Mouse (Mus musculus) forebrain, embryonic 14.5 days (tissue): ENCODE measurements around the gene Anapc16. TPM values are rescaled to one million over a fixed set of nuclear protein-coding genes. Genes with fewer than 3 reads are reported as not detected.

ENCODE experiments used
- ATAC-seq: fragments of 200-750 bp; cut with Nextera tagmentation; 2 replicates; pipeline ENCODE4 v1.8.0; 2017; ENCODE audit warnings: mild to moderate bottlenecking, moderate library complexity
- DNase-seq: peaks from one replicate; pipeline ENCODE4 v3.0.0-alpha.2; 2015; ENCODE audit warnings: low spot score
- H3K27ac ChIP-seq: fragments of 300-500 bp; sonication (generic); 2 replicates; pipeline ENCODE4 v1.5.1; 2014; ENCODE audit warnings: low read depth, mild to moderate bottlenecking, control low read depth, low read length, moderate library complexity
- H3K27me3 ChIP-seq: fragments of 300-500 bp; sonication (generic); replicated peaks from 2 replicates; pipeline ENCODE4 v1.6.1; 2014; ENCODE audit warnings: low read length, control low read depth, mixed read lengths; ENCODE audit not compliant: control insufficient read depth, insufficient read depth
- H3K36me3 ChIP-seq: fragments of 300-500 bp; sonication (generic); 2 replicates; pipeline ENCODE4 v1.6.1; 2014; ENCODE audit warnings: low read length, control low read depth; ENCODE audit not compliant: control insufficient read depth, insufficient read depth
- H3K4me1 ChIP-seq: fragments of 300-500 bp; sonication (generic); 2 replicates; pipeline ENCODE4 v1.6.1; 2014; ENCODE audit warnings: antibody characterized with exemption, low read length, control low read depth; ENCODE audit not compliant: control insufficient read depth, insufficient read depth
- H3K4me2 ChIP-seq: fragments of 300-500 bp; sonication (generic); 2 replicates; pipeline ENCODE4 v1.6.1; 2014; ENCODE audit warnings: mild to moderate bottlenecking, control low read depth, low read length
- H3K4me3 ChIP-seq: fragments of 300-500 bp; sonication (generic); 2 replicates; pipeline ENCODE4 v1.5.1; 2014; ENCODE audit warnings: low read depth, low read length, control low read depth
- H3K9ac ChIP-seq: fragments of 300-500 bp; sonication (generic); 2 replicates; pipeline ENCODE4 v1.6.1; 2014; ENCODE audit warnings: mild to moderate bottlenecking, low read length, control low read depth, moderate library complexity
- H3K9me3 ChIP-seq: fragments of 300-500 bp; sonication (generic); replicated peaks from 2 replicates; pipeline ENCODE4 v1.6.1; 2016; ENCODE audit warnings: low read length, control low read depth, mixed read lengths; ENCODE audit not compliant: control insufficient read depth
- WGBS: fragments of 180-500 bp; shearing (Covaris S2); extraction: QIAGEN DNeasy Blood & Tissue Kit; methylation state at CpG from one replicate; pipeline ENCODE4 v1.1.7; 2014; 5-methylcytosine and 5-hydroxymethylcytosine counted together
- polyA plus RNA-seq: library from polyadenylated mRNA; unstranded; fragments of >200 nt; fragmentation: Nextera tagmentation; extraction: Ambion mirVana; gene quantifications from 2 replicates; pipeline ENCODE4 v1.2.1, GENCODE M21; 2014

Anapc16 gene
- polyA plus RNA-seq, 1 experiment from 2014 or later = 99.7 TPM

DNA sequence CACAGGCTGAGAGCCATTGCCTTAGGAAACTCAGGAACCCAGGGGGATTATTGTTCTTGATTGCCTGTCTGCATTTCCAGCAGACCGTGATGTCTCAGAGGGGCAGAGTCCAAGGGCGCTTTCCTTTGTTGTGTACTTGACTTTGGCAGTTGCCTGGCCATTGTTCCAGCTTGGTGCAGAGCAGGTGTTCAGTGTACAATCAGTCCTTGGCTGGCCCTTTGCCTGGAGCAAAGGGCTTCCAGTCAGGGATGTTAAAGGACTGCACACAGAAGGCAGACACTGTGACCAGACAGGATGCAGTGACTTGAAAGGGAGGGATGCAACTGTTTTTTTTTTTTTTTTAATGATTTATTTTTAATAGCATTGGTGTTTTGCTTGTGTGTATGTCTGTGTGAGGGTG is 30.4 kb downstream of the Anapc16 start:
- DNase-seq (no peak), ATAC-seq (no peak)
- Histone ChIP-seq H3K27ac (no peak overlapping the region), H3K4me3 (no peak overlapping the region), H3K4me1 (peaks cover 10% of the 10 kb centered on the region; the same call in 1 of the 2 replicates), H3K4me2 (no peak overlapping the region), H3K9ac (no peak overlapping the region), H3K9me3 (no peaks in the 10 kb centered on the region), H3K27me3 (0 out of 2 replicates have a peak, but pooled peaks cover 3% of the 10 kb centered on the region), H3K36me3 (no peaks in the 10 kb centered on the region)
- 64% methylated on average over 2 of the region's 2 CpGs for WGBS

DNA sequence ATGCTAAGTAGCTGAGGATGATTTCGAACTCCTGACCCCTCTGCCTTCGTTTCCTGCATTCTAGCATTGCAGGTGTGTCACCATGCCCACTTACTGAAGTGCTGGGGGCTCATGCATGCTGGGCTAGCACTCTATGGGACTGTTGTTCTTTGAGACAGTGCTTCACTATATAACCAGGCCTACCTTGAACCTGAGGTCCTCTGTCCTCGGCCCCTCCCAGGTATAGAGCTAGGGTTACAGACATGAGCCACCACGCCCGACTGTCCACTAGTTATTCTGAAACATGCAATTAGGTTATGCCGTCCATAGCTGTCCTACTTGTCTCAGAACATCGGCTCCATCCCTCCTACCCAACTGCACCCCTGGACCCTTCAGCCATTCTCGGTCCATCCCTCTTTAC is 31.1 kb downstream of the Anapc16 start:
- 0 out of 2 replicates have a peak, but pooled peaks cover 3% of the 10 kb centered on the region for H3K27me3 ChIP-seq
- H3K36me3 ChIP-seq = no peaks in the 10 kb centered on the region
- no peak overlapping the region for H3K4me3 ChIP-seq
- 93% methylated on average over 8 of the region's 8 CpGs for WGBS
- no peaks in the 10 kb centered on the region for H3K9me3 ChIP-seq
- ATAC-seq (no peak), DNase-seq (no peak)
- no peak overlapping the region for H3K9ac ChIP-seq
- H3K27ac ChIP-seq = no peak overlapping the region
- peaks cover 10% of the 10 kb centered on the region; the same call in 1 of the 2 replicates for H3K4me1 ChIP-seq
- no peak overlapping the region for H3K4me2 ChIP-seq

DNA sequence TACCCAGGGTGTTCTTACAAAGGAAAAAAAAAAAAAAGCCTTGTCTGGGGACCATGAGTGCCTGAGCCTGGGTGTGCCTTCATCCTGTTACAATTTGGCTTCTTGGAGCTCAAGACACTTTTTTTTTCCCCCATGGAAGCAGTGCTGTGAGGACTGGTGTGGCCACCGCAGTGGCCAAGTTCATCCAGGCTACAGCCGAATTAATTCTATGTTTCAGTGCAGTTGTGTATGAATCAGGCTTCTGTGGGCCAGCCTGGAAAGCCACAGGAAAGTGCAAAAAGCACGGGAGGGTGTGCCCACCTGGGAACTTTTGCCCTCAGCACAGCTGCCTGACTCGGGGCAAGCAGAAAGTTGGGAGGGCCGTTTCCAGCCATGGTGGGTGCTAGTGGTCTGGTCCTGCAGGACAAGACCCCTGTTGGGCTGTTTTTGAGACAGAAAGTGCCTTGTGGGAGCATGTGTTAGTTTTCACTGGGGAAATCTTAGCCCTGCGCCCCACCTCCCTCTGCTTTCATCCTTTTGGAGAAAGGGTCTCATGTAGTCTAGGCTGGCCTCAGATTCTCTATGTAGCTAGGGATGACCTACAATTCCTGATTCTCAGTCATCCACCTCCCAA is 32.4 kb downstream of the Anapc16 start:
- Histone ChIP-seq H3K9me3 (no peaks in the 10 kb centered on the region), H3K27ac (peak overlapping the region; percentile 87; the same call in 1 of the 2 replicates), H3K27me3 (0 out of 2 replicates have a peak, but pooled peaks cover 3% of the 10 kb centered on the region), H3K4me2 (peak overlapping the region; percentile 61), H3K9ac (peak overlapping the region; percentile 84), H3K4me1 (peaks cover 10% of the 10 kb centered on the region), H3K4me3 (peak overlapping the region; percentile 43), H3K36me3 (no peaks in the 10 kb centered on the region)
- ATAC-seq (no peak), DNase-seq (no peak)
- 26% methylated on average over 6 of the region's 6 CpGs for WGBS

DNA sequence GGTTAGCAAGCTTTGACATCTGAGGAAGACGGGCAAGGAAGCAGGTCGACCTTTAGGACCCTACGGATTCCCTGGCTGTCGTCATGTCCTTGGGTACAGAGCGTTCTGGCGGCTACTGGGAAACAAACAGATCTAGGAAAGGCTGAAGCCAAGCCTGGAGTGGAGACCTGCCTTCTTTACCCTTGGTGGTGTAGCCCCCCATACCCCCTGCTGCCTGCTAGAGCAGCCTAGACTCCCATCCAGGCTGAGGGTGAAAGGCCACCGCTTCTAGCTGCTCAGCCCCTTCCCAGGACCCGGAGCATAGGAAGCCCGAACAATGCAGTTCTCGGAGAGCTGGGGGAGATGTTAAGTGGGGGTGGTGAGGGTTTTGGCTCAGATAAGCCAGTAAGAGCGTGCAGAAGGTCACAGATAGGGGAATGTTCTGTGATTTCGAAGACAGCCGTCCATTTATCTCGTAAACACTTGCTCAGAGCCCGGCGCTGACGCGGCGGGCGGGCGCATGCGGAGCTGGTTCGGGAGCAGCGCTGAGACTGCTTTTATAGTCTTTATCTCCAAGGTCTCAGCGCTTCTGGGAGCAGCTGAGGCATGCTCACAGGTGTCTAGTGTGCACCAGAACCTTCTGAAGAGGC is 33.0 kb downstream of the Anapc16 start:
- H3K9me3 ChIP-seq = no peaks in the 10 kb centered on the region
- peak overlapping the region; percentile 61 for H3K4me2 ChIP-seq
- peak; percentile 78 for DNase-seq
- H3K27me3 ChIP-seq = 0 out of 2 replicates have a peak, but pooled peaks cover 3% of the 10 kb centered on the region
- H3K9ac ChIP-seq = peak overlapping the region; percentile 84
- WGBS = under 1% methylated on average over 25 of the region's 25 CpGs
- peaks cover 15% of the 10 kb centered on the region for H3K4me1 ChIP-seq
- H3K27ac ChIP-seq = peak overlapping the region; percentile 87
- peak; percentile 72 for ATAC-seq
- H3K36me3 ChIP-seq = no peaks in the 10 kb centered on the region
- H3K4me3 ChIP-seq = peak overlapping the region; percentile 43

DNA sequence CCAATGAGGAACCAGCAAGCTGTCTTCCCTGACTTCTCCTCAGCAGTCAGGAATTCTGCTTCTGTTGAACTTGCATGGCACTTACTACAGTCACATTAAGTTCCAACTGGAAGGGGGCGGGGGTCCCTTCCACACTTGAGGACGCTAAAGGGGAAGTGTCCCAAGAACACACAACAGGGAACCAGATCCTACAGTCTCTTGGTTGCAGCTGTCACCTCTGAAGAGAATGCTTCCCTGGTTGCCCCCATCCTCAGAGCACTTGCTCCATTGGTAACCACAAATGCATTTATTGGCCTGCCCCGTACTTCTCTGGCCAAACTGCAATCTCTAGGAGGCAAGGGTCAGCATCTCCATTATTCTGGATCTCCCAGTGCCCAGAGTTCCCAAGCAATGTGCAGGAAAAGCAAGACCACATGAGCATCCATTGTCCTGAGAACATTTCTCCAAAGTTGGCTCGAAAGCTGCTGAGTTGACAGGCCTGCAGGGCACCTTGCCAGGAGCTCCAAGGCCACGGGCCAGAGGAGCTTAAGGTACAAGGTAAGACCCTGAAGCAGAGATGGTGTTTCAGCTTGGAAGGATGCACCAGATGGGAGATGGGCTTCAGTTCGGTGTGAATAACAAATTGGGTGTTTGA is 35.5 kb downstream of the Anapc16 start:
- no peak overlapping the region for H3K27ac ChIP-seq
- no peak for ATAC-seq

DNA sequence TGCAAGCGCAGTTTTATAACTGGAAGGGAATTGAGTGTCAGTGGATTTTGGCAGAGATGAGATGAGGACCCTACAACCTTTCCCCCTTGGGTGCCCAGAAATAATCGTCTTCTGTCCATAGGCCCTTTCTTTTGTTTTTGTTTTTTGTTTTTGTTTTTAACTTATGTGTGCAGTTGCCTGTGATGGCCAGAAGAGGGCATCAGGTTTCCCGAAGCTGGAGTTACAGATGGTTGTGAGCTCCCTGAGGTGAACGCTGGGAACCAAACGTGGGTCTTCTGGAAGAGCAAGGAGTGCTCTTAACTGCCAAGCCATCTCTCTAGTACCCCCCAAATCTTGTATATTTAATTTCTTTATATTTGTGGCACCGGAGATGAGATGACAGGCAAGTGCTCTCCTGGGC is 36.2 kb downstream of the Anapc16 start:
- no peaks in the 10 kb centered on the region for H3K9me3 ChIP-seq
- DNase-seq (no peak), ATAC-seq (no peak)
- H3K4me2 ChIP-seq = no peak overlapping the region
- 0 out of 2 replicates have a peak, but pooled peaks cover 2% of the 10 kb centered on the region for H3K27me3 ChIP-seq
- WGBS = 94% methylated on average over 6 of the region's 6 CpGs
- H3K4me3 ChIP-seq = no peak overlapping the region
- no peaks in the 10 kb centered on the region for H3K36me3 ChIP-seq
- no peak overlapping the region for H3K9ac ChIP-seq
- no peak overlapping the region for H3K27ac ChIP-seq
- H3K4me1 ChIP-seq = peaks cover 13% of the 10 kb centered on the region

More for the DNA sequence above, 35.5 kb downstream of the Anapc16 start:
- no peak overlapping the region for H3K9ac ChIP-seq
- H3K9me3 ChIP-seq = no peaks in the 10 kb centered on the region
- H3K36me3 ChIP-seq = no peaks in the 10 kb centered on the region
- no peak overlapping the region for H3K4me2 ChIP-seq
- H3K4me1 ChIP-seq = peaks cover 13% of the 10 kb centered on the region
- 0 out of 2 replicates have a peak, but pooled peaks cover 3% of the 10 kb centered on the region for H3K27me3 ChIP-seq
- no peak overlapping the region for H3K4me3 ChIP-seq
- WGBS = 86% methylated on average over 6 of the region's 6 CpGs
- no peak for DNase-seq

DNA sequence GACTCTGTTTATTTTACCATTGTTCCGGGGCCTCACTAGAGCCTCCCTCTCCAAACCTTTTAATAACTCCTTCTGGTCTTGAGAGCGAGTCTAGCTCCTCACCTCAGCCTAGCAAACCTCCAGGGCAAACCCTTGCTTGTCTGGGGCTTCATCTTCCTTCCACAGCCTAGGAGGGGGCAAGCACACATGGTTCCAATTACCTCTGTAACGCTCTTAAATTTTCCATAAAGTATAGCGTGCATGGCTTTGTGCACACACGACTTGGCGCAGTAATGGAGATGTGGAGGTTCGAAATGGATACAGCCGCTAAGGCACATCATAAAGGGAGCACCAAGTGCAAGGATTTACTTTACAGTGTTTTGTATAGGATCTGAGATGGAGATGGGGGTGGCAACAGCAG is 37.1 kb downstream of the Anapc16 start:
- Histone ChIP-seq H3K4me2 (no peak overlapping the region), H3K4me3 (no peak overlapping the region), H3K4me1 (peaks cover 13% of the 10 kb centered on the region), H3K27ac (no peak overlapping the region; the same call in 1 of the 2 replicates), H3K9ac (no peak overlapping the region), H3K9me3 (no peaks in the 10 kb centered on the region), H3K27me3 (no peaks in the 10 kb centered on the region), H3K36me3 (no peaks in the 10 kb centered on the region)
- 81% methylated on average over 8 of the region's 8 CpGs for WGBS
- DNase-seq = no peak
- no peak for ATAC-seq

DNA sequence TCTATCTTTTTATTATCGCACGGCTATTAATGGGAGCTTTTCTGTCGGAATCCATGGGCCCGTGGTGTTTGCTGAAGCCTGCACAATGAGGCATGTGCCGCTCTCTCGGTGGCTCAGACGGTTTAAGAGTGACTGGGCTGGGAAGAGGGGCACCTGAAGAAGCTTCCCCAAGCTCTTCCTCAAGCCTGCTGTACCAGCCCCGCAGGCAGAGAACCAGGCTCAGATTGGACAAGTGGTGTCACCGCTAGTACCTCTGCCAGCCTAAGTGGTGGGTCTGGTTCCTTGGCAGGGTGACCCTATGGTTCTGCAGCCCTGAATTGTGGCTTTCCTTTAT is 37.6 kb downstream of the Anapc16 start:
- Histone ChIP-seq H3K27me3 (no peaks in the 10 kb centered on the region), H3K36me3 (no peaks in the 10 kb centered on the region), H3K9me3 (no peaks in the 10 kb centered on the region), H3K27ac (peak overlapping the region; percentile 61; the same call in 1 of the 2 replicates), H3K9ac (0 out of 2 replicates have a peak overlapping the region, but pooled peaks have one; percentile 7), H3K4me2 (peak overlapping the region; percentile 41; the same call in 1 of the 2 replicates), H3K4me3 (no peak overlapping the region), H3K4me1 (peaks cover 10% of the 10 kb centered on the region)
- ATAC-seq = no peak
- 24% methylated on average over 9 of the region's 9 CpGs for WGBS
- no peak for DNase-seq
